Mouse (Mus musculus) regulatory T cell (primary cell): ENCODE measurements at regions not wholly inside any gene's neighbourhood (a gene's known extent, or its start where the extent isn't known, plus 50 kb on each side); places are given as distances from the start of the nearest gene placed in this dataset.
"Not testable (repeated sequence)": the region's sequence is repeated elsewhere in the genome, so short reads cannot be mapped to it uniquely, and the experiment has no call there.

Experiments
- in situ Hi-C: fragments of 300-600 bp; cut with MboI, MseI; formaldehyde crosslinking; loops from one replicate; pipeline ENCODE4 v1.15.1; 2025; ENCODE audit warnings: high pct_unique_total_duplicates

- in situ Hi-C loops, result loop anchor here (25.0 kb wide), 1 partner anchor 1279 kb away; no protein-coding TSS in a partner anchor
Observed at GRCm38 (mm10) chr16:83566478-83567160, 738.4 kb downstream of the Gm21833 start.

GRCm38 (mm10) chr16:83579082-83579481 is 750.9 kb downstream of the Gm21833 start:
- in situ Hi-C loops, result not testable (repeated sequence)

- in situ Hi-C loops, result no loop called here
Observed at GRCm38 (mm10) chr16:83606804-83607203, 778.6 kb downstream of the Gm21833 start.

- in situ Hi-C loops, result no loop called here
Observed at GRCm38 (mm10) chr16:83609296-83609695, 781.1 kb downstream of the Gm21833 start.
